Mouse (Mus musculus) stomach, embryonic 16.5 days (tissue): Measurements from ENCODE around the gene Fbxo17. TPM values are rescaled to one million over a fixed set of nuclear protein-coding genes. Genes with fewer than 3 reads are reported as not detected.

ENCODE experiments used
- ATAC-seq: fragments of 200-750 bp; cut with Nextera tagmentation; 2 replicates; pipeline ENCODE4 v1.8.0; 2017; ENCODE audit warnings: moderate number of reproducible peaks, moderate TSS enrichment; ENCODE audit not compliant: insufficient read depth, low FRiP score
- H3K27ac ChIP-seq: fragments of 300-500 bp; sonication (generic); 2 replicates; pipeline ENCODE4 v1.5.1; 2014; ENCODE audit warnings: low read length
- H3K27me3 ChIP-seq: fragments of 300-500 bp; sonication (generic); 2 replicates; pipeline ENCODE4 v1.6.1; 2014; ENCODE audit warnings: low read length, control low read depth, mixed read lengths; ENCODE audit not compliant: control insufficient read depth, insufficient read depth
- H3K36me3 ChIP-seq: fragments of 300-500 bp; sonication (generic); 2 replicates; pipeline ENCODE4 v1.6.1; 2014; ENCODE audit warnings: low read length; ENCODE audit not compliant: control insufficient read depth, insufficient read depth
- H3K4me1 ChIP-seq: fragments of 300-500 bp; sonication (generic); 2 replicates; pipeline ENCODE4 v1.6.1; 2014; ENCODE audit warnings: low read length, control low read depth, mixed read lengths; ENCODE audit not compliant: control insufficient read depth, insufficient read depth
- H3K4me2 ChIP-seq: fragments of 300-500 bp; sonication (generic); 2 replicates; pipeline ENCODE4 v1.6.1; 2014; ENCODE audit warnings: low read depth, low read length, mixed read lengths
- H3K4me3 ChIP-seq: fragments of 300-500 bp; sonication (generic); replicated peaks from 2 replicates; pipeline ENCODE4 v1.5.1; 2014; ENCODE audit warnings: mild to moderate bottlenecking, low read length
- H3K9ac ChIP-seq: fragments of 300-500 bp; sonication (generic); 2 replicates; pipeline ENCODE4 v1.6.1; 2014; ENCODE audit warnings: low read length
- H3K9me3 ChIP-seq: fragments of 300-500 bp; sonication (generic); replicated peaks from 2 replicates; pipeline ENCODE4 v1.6.1; 2016; ENCODE audit warnings: low read length, control low read depth; ENCODE audit not compliant: control insufficient read depth
- WGBS: fragments of 180-500 bp; shearing (Covaris S2); extraction: QIAGEN DNeasy Blood & Tissue Kit; methylation state at CpG from one replicate; pipeline ENCODE4 v1.1.7; 2014; 5-methylcytosine and 5-hydroxymethylcytosine counted together
- polyA plus RNA-seq: library from polyadenylated mRNA; unstranded; fragments of >200 nt; fragmentation: Nextera tagmentation; extraction: Ambion mirVana; gene quantifications from 2 replicates; pipeline ENCODE4 v1.2.1, GENCODE M21; 2015

Gene Fbxo17
- polyA plus RNA-seq, 1 experiment from 2014 or later, result 9.1 TPM

GRCm38 (mm10) chr7:28780857-28781256 lies 64.3 kb downstream of the Fbxo17 start:
- Histone ChIP-seq H3K36me3 (no peaks in the 10 kb centered on the region), H3K4me1 (peaks cover 9% of the 10 kb centered on the region), H3K4me2 (no peak overlapping the region), H3K9ac (peak overlapping the region; percentile 49; the same call in 1 of the 2 replicates), H3K27ac (peak overlapping the region; percentile 81), H3K4me3 (no peak overlapping the region), H3K27me3 (no peaks in the 10 kb centered on the region), H3K9me3 (no peaks in the 10 kb centered on the region)
- no peak for ATAC-seq
- 76% methylated on average over 7 of the region's 7 CpGs for WGBS

GRCm38 (mm10) chr7:28781261-28781663 lies 64.7 kb downstream of the Fbxo17 start:
- H3K9ac ChIP-seq, result 0 out of 2 replicates have a peak overlapping the region, but pooled peaks have one; percentile 32
- peaks cover 9% of the 10 kb centered on the region for H3K4me1 ChIP-seq
- no peak overlapping the region for H3K4me2 ChIP-seq
- no peaks in the 10 kb centered on the region for H3K36me3 ChIP-seq
- no peaks in the 10 kb centered on the region for H3K9me3 ChIP-seq
- 82% methylated on average over 8 of the region's 8 CpGs for WGBS
- no peaks in the 10 kb centered on the region for H3K27me3 ChIP-seq
- H3K27ac ChIP-seq, result peak overlapping the region; percentile 81
- no peak overlapping the region for H3K4me3 ChIP-seq
- ATAC-seq, result no peak

DNA sequence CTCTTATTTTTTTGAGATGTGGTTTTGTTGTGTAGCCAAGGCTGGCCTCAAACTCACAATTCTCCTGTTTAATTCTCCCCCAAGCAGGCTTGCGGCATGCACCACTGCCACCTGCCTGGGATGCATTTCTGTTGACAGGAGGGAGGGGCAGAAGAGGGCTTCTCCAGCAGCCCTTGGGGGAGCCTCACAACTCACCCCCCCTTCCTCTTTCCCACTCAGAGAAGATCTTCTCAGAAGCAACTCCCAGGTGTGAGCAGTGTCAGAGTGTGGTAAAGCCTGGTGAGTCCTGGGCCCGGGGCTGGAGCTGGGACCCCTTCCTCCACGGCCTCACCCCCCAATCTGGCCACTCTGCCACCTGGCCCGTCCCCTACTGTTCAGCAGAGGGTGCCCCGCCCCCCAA lies 68.6 kb downstream of the Fbxo17 start:
- Histone ChIP-seq H3K4me2 (no peak overlapping the region), H3K27ac (no peak overlapping the region), H3K4me1 (peaks cover 17% of the 10 kb centered on the region), H3K36me3 (no peaks in the 10 kb centered on the region), H3K9me3 (no peaks in the 10 kb centered on the region), H3K27me3 (no peaks in the 10 kb centered on the region), H3K9ac (no peak overlapping the region), H3K4me3 (no peak overlapping the region)
- 74% methylated on average over 5 of the region's 5 CpGs for WGBS
- no peak for ATAC-seq

Other genes with a start within 250 kb of the Fbxo17 start
- not detected in 2 replicates for gene Ifnl2, start 206.3 kb upstream of the Fbxo17 start, polyA plus RNA-seq
- gene Ifnl3, start 194.0 kb upstream of the Fbxo17 start, polyA plus RNA-seq, result not detected in 2 replicates
- 124 and 215 TPM in 2 replicates for gene Sycn, start 175.9 kb upstream of the Fbxo17 start, polyA plus RNA-seq
- gene Nccrp1, start 169.6 kb upstream of the Fbxo17 start, polyA plus RNA-seq, result 19.7 and 34.8 TPM in 2 replicates
- 10.9 and 11.2 TPM in 2 replicates for gene Samd4b, start 118.7 kb upstream of the Fbxo17 start, polyA plus RNA-seq
- 54.8 and 64.4 TPM in 2 replicates for gene Pak4, start 118.6 kb upstream of the Fbxo17 start, polyA plus RNA-seq
- gene Acp7, start 85.5 kb upstream of the Fbxo17 start, polyA plus RNA-seq, result 0.16 TPM in 1 of 2 replicates, not detected in the other
- 3.8 and 4.8 TPM in 2 replicates for gene Fbxo27, start 24.0 kb upstream of the Fbxo17 start, polyA plus RNA-seq
- 117 and 135 TPM in 2 replicates for gene Mrps12, start 25.0 kb downstream of the Fbxo17 start, polyA plus RNA-seq
- 22.4 and 22.9 TPM in 2 replicates for gene Sars2, start 25.2 kb downstream of the Fbxo17 start, polyA plus RNA-seq
- gene Ccer2, start 39.4 kb downstream of the Fbxo17 start, polyA plus RNA-seq, result 0.30 TPM in 1 of 2 replicates, not detected in the other
- gene Sirt2, start 49.9 kb downstream of the Fbxo17 start, polyA plus RNA-seq, result 62.1 and 63.7 TPM in 2 replicates
- 37.2 and 38.9 TPM in 2 replicates for gene Nfkbib, start 50.7 kb downstream of the Fbxo17 start, polyA plus RNA-seq
- 5.0 and 5.9 TPM in 2 replicates for gene Rinl, start 72.2 kb downstream of the Fbxo17 start, polyA plus RNA-seq
- gene Hnrnpl, start 91.7 kb downstream of the Fbxo17 start, polyA plus RNA-seq, result 170 and 200 TPM in 2 replicates
- gene Ech1, start 108.4 kb downstream of the Fbxo17 start, polyA plus RNA-seq, result 227 and 230 TPM in 2 replicates
- 353 and 382 TPM in 2 replicates for gene Lgals4, start 117.0 kb downstream of the Fbxo17 start, polyA plus RNA-seq
- gene Lgals7, start 147.0 kb downstream of the Fbxo17 start, polyA plus RNA-seq, result 5.8 and 9.9 TPM in 2 replicates
- gene Capn12, start 164.6 kb downstream of the Fbxo17 start, polyA plus RNA-seq, result 0.56 and 0.59 TPM in 2 replicates
- 413 and 449 TPM in 2 replicates for gene Actn4, start 245.5 kb downstream of the Fbxo17 start, polyA plus RNA-seq